Mouse (Mus musculus): ENCODE results near the gene Nod1. TPM values are rescaled to one million over a fixed set of nuclear protein-coding genes. Genes with fewer than 3 reads are reported as not detected.

Gene Nod1
- polyA plus RNA-seq, 1 experiment = 1.5 TPM

DNA sequence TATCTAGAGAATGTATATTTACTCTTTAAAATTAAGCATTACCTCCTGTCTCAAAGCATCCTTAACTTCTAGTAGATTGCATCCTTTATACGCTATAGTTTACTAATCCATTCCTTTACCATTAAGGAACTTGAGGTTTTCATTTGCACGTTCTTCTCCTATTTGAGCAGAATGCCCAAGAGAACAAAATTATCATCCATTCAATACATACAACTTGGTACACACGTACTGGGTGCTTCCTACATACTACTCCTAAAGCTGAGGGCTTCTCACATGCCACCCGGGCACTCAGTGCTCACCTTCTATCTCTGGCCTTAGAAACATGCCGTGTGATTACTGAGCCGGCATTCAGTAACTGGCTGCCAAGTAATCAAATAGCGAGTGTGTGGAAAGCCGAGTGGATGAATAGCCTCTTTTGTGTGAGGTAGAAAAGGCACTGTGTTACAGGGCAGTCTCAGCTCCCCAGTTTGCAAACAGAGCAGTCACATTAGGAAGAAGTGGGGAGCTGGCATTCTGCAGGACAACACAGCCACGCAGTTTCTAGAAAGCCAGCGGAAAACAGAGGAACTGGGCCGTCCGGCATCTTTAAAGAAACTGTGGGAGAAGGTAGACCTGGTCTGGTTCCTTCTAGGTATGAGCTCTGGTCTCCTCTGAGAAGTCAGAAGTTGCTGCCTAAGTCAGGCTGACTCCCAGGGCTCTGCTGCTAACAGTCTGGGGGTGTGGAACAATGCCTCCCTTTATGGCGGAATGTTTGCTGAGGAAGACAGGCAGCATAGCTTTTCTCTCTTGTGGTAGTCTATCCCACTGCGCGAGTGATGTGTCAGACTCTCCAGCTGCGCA lies 37.2 kb upstream of the Nod1 start:
- Histone ChIP-seq H3K27me3 (replicated peaks) (peaks cover 57% of the 10 kb centered on the region), H3K36me3 (replicated peaks; ENCODE audit: low read length) (no peaks in the 10 kb centered on the region), H3K4me3 (replicated peaks) (no peak overlapping the region), H3K9me3 (peaks cover 24% of the 10 kb centered on the region), H3K4me1 (peaks cover 15% of the 10 kb centered on the region)
- TF ChIP-seq GATA1 (IDR thresholded peaks at IDR 0.05; ENCODE audit: borderline replicate concordance, low read length) = no peak
- no peak for TF ChIP-seq FLI1 (IDR thresholded peaks at IDR 0.05; ENCODE audit: low read length)

DNA sequence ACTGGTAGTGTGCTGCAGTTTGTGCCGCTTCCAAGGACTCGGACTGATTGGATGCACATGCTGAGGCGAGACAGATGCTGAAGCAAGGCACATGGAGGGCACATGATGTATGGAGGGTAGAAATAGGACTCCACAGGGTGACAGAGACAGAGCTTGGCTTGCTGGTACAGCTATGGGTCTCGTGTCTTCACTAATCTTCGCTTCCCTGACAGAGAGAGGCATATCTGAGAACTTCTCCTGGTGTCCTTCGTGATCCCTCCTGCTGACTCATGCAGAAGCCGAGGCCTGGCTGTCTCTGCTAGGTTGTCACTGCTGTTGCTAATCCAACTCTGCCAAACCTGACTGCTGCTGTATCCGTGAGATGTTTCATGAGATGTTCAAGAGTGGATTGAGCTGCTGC lies 36.0 kb upstream of the Nod1 start:
- Histone ChIP-seq H3K4me1 (peaks cover 20% of the 10 kb centered on the region), H3K9me3 (peaks cover 12% of the 10 kb centered on the region), H3K36me3 (replicated peaks; ENCODE audit: low read length) (no peaks in the 10 kb centered on the region), H3K27me3 (replicated peaks) (peaks cover 48% of the 10 kb centered on the region), H3K4me3 (replicated peaks) (peak overlapping the region; percentile 31)
- no peak for TF ChIP-seq FLI1 (IDR thresholded peaks at IDR 0.05; ENCODE audit: low read length)
- TF ChIP-seq GATA1 (IDR thresholded peaks at IDR 0.05; ENCODE audit: borderline replicate concordance, low read length) = no peak

DNA sequence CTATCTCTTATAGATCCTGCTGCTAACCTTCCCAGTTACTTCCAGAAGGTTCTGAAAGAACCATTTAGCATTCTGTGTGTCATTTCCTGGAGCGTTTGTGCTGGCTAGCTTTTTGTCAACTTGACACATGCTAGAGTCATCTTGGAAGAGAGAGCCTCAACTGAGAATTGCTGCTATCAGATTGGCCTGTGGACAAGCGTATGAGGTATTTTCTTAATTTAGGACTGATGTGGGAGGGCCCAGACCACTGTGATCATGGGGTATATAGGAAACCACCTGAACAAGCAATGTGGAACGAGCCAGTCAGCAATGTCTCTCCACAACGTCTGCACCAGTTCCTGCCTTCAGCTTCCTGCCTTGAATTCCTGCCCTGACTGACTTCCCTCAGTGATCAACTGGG lies 31.1 kb upstream of the Nod1 start:
- Histone ChIP-seq H3K4me1 (peaks cover 25% of the 10 kb centered on the region), H3K36me3 (replicated peaks; ENCODE audit: low read length) (no peaks in the 10 kb centered on the region), H3K27me3 (replicated peaks) (peaks cover 46% of the 10 kb centered on the region), H3K9me3 (peaks cover 10% of the 10 kb centered on the region), H3K4me3 (replicated peaks) (no peak overlapping the region)
- TF ChIP-seq FLI1 (IDR thresholded peaks at IDR 0.05; ENCODE audit: low read length) (no peak), GATA1 (IDR thresholded peaks at IDR 0.05; ENCODE audit: borderline replicate concordance, low read length) (no peak)

DNA sequence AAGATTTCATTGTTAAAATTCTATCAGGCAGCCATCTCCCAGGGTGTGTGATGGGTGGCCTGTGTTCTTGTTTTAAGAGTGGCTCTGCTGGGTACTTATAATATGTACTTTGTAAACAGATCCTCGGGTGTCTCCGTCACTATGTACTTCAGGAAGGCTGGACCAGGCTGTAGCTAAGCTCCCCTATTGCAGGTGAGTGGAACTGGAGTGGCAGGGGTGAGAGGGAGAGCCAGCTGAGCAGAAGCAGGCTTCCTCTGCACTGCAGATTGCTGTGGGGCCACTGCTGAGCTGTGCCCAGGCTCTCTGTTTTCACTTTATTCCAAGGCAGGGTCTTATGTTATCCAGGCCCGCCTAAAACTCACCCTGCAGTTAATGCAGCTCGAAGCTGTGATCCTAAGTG lies 30.0 kb upstream of the Nod1 start:
- Histone ChIP-seq H3K4me1 (peaks cover 14% of the 10 kb centered on the region), H3K9me3 (no peaks in the 10 kb centered on the region), H3K36me3 (replicated peaks; ENCODE audit: low read length) (no peaks in the 10 kb centered on the region), H3K4me3 (replicated peaks) (no peak overlapping the region), H3K27me3 (replicated peaks) (peaks cover 45% of the 10 kb centered on the region)
- TF ChIP-seq GATA1 (IDR thresholded peaks at IDR 0.05; ENCODE audit: borderline replicate concordance, low read length) (no peak), FLI1 (IDR thresholded peaks at IDR 0.05; ENCODE audit: low read length) (no peak)

DNA sequence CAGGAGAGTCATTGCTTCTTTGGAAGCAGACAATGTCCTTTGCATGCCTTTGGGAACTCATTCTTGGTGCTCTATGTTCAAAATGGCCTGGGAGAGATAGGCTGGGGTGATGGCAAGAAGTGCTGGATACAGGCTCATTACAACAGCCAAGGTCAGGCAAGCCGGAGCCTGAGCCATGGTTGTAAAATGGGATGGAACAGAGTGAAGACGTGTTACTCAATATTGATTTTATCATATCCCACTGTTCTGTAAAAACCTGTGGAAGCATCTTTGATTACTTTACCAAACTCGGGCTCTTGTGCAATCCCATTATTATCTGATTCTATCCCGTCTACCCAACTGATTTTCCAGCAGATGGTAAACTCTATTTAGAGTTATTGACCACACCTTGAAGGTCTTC lies 28.9 kb upstream of the Nod1 start:
- Histone ChIP-seq H3K9me3 (no peaks in the 10 kb centered on the region), H3K4me1 (peaks cover 11% of the 10 kb centered on the region), H3K27me3 (replicated peaks) (peaks cover 43% of the 10 kb centered on the region), H3K36me3 (replicated peaks; ENCODE audit: low read length) (no peaks in the 10 kb centered on the region), H3K4me3 (replicated peaks) (no peak overlapping the region)
- TF ChIP-seq FLI1 (IDR thresholded peaks at IDR 0.05; ENCODE audit: low read length) = no peak
- TF ChIP-seq GATA1 (IDR thresholded peaks at IDR 0.05; ENCODE audit: borderline replicate concordance, low read length) = no peak

DNA sequence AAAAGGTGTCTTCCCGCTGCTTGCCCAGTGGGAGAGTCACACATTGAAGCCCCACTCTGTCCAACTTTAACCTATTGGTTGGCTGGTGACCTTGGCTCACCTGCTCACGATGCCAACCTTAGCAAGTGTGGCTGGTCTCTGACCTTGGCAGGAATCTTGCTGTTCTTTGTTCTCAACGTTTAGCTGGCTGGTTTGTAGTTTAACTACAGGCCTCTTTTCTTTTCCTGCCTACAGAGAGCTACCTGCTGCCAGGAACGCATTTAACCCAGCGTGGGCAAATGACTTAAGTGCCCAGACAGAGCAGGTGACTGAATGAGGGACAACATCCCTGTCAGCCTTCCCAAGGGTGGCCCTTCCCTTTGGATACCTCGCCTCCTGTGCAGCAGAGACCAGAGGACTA lies 25.3 kb upstream of the Nod1 start:
- Histone ChIP-seq H3K27me3 (replicated peaks) (peaks cover 41% of the 10 kb centered on the region), H3K9me3 (no peaks in the 10 kb centered on the region), H3K36me3 (replicated peaks; ENCODE audit: low read length) (no peaks in the 10 kb centered on the region), H3K4me3 (replicated peaks) (no peak overlapping the region), H3K4me1 (peaks cover 10% of the 10 kb centered on the region)
- TF ChIP-seq GATA1 (IDR thresholded peaks at IDR 0.05; ENCODE audit: borderline replicate concordance, low read length) = no peak
- TF ChIP-seq FLI1 (IDR thresholded peaks at IDR 0.05; ENCODE audit: low read length) = no peak

DNA sequence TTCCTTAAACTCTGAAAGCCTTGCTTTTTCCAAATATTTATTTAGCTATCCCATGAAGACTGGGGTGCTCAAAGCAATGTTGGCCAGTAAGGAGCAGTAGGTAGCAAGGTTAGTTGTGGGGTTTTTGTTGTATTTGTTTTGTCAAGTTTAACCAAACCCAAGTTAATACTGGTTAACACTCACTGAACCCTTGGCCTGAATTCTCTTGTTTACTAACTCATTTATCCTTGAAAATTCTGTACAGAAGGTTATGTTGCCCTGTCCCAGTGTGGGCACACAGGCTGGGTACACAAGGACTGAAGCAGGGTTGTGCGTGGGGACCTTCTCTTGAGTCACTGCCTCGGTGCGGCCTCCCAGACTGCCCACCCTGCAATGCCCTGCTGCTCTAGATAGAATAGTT lies 23.9 kb upstream of the Nod1 start:
- peaks cover 31% of the 10 kb centered on the region for H3K27me3 ChIP-seq (replicated peaks)
- no peaks in the 10 kb centered on the region for H3K9me3 ChIP-seq
- peaks cover 24% of the 10 kb centered on the region for H3K4me1 ChIP-seq
- no peak overlapping the region for H3K4me3 ChIP-seq (replicated peaks)
- H3K36me3 ChIP-seq (replicated peaks; ENCODE audit: low read length) = no peaks in the 10 kb centered on the region
- TF ChIP-seq FLI1 (IDR thresholded peaks at IDR 0.05; ENCODE audit: low read length) (no peak), GATA1 (IDR thresholded peaks at IDR 0.05; ENCODE audit: borderline replicate concordance, low read length) (no peak)

DNA sequence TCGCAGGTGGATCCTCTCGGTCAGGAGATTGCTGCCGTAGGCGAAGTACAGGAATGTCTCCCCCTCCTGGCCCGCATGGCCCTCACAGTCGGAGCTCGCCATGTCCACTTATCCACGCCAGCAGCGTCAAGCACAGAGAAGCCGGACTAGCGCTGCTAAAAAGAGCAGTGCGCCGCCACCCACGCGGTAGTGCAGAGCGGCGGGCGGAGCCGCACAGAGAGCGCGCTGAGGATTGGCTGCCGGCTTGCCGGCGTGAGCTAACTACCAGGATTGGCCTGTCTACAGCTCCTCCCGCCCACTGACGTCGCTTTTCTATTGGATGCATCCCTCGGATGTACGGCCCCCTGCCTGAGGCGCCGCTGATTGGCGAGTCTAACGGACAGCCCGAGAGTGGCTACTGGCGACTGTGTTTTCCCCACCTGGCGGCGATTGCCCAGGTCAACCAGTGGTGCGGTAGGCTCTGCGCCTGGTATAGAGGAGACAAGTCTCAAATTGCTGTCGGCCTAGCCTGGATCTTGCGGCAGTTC lies 20.4 kb upstream of the Nod1 start, which contains the start of gene Ggct:
TSS of gene Ggct (minus strand) at position 217 of the 527 bp plus-strand sequence.
- peak within 1 kb of the TSS; percentile 93 for H3K4me3 ChIP-seq (replicated peaks)
- H3K36me3 ChIP-seq (replicated peaks; ENCODE audit: low read length) = no peaks in the 10 kb centered on the region
- H3K4me1 ChIP-seq = peaks cover 33% of the 10 kb centered on the region
- no peak for TF ChIP-seq GATA1 (IDR thresholded peaks at IDR 0.05; ENCODE audit: borderline replicate concordance, low read length)
- TF ChIP-seq FLI1 (IDR thresholded peaks at IDR 0.05; ENCODE audit: low read length) = no peak
- no peaks in the 10 kb centered on the region for H3K9me3 ChIP-seq
- peaks cover 34% of the 10 kb centered on the region for H3K27me3 ChIP-seq (replicated peaks)

DNA sequence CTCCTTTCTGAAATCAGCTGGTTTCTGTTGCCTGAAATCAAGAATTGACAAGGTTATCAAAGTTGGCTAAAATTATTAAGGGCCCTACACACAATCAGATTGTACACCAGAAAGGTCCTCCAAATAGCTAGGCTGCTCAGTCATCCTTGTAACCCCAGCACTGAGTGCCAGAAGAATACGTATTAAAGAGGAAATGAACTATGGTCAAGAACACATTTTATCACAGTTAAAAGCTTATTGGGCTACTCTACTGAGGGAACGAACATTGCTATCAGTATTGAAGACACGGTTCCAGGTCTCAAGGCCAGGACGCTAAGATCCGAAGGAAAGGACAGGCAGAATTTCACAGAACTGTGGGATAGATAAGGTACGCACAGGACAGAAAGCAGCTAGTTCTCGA lies 19.7 kb upstream of the Nod1 start:
- TF ChIP-seq FLI1 (IDR thresholded peaks at IDR 0.05; ENCODE audit: low read length) (no peak), GATA1 (IDR thresholded peaks at IDR 0.05; ENCODE audit: borderline replicate concordance, low read length) (no peak)
- peaks cover 33% of the 10 kb centered on the region for H3K4me1 ChIP-seq

DNA sequence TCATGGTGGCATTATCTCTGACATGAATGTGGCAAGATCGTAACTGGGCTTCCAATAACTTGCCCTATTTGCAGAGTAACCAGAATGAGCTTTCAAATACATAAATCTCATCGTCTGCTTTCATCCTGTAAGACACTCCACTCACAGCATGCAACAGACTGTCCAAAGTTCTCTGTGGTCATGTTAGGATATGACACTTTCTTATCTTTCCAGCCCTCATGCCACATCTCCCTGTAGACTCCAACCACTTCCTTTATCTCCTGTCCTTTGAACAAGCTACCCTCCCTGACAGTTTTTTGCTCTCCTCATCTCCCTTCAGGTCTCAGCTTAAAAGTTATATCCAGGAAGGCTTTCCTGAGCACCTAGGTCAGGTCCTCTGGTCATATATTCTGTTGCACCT lies 18.8 kb upstream of the Nod1 start:
- Histone ChIP-seq H3K4me1 (peaks cover 33% of the 10 kb centered on the region), H3K27me3 (replicated peaks) (peaks cover 29% of the 10 kb centered on the region), H3K4me3 (replicated peaks) (no peak overlapping the region), H3K36me3 (replicated peaks; ENCODE audit: low read length) (no peaks in the 10 kb centered on the region), H3K9me3 (no peaks in the 10 kb centered on the region)
- TF ChIP-seq GATA1 (IDR thresholded peaks at IDR 0.05; ENCODE audit: borderline replicate concordance, low read length) (peak; percentile 89; the same call in 1 of the 3 replicates), FLI1 (IDR thresholded peaks at IDR 0.05; ENCODE audit: low read length) (no peak)

More for the DNA sequence above, 19.7 kb upstream of the Nod1 start:
- H3K27me3 ChIP-seq (replicated peaks) = peaks cover 30% of the 10 kb centered on the region
- no peaks in the 10 kb centered on the region for H3K36me3 ChIP-seq (replicated peaks; ENCODE audit: low read length)
- H3K4me3 ChIP-seq (replicated peaks) = peak overlapping the region; percentile 93
- H3K9me3 ChIP-seq = no peaks in the 10 kb centered on the region

All from megakaryocyte, embryonic 14.5 days (primary cell).